Mouse (Mus musculus): Measurements from ENCODE around the gene Oas1a. TPM values are rescaled to one million over a fixed set of nuclear protein-coding genes. Genes with fewer than 3 reads are reported as not detected.
"Not testable (repeated sequence)": the region's sequence is repeated elsewhere in the genome, so short reads cannot be mapped to it uniquely, and the experiment has no call there.

Gene Oas1a
- polyA plus RNA-seq, 1 experiment = not detected

DNA sequence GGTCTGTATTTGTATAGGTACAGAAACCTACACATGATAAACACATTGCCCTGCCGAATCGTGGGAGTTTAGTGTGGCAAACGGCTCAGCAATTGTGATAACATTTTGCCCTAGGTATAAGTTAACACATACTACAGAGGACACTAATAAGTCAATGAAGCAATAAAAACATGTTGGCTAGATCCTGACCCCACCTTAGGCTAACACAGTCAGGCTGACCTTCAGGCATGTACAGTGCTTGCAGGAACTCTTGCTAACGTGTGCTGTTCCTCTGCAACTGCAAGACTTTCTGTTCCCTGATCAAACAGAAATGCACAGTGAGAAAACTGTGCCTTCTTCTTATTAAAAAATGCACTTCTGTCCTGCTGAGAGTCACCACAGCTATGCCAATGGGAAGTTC is 16.6 kb upstream of the Oas1a start:
- no peaks in the 10 kb centered on the region for H3K9me3 ChIP-seq (ENCODE audit: control insufficient read depth, low read length)
- H3K4me3 ChIP-seq (replicated peaks) = no peak overlapping the region
- no peaks in the 10 kb centered on the region for H3K27me3 ChIP-seq (ENCODE audit: control insufficient read depth)
- no peak for TF ChIP-seq GATA1 (IDR thresholded peaks at IDR 0.05; ENCODE audit: low read length)
- TF ChIP-seq TAL1 (IDR thresholded peaks at IDR 0.05; ENCODE audit: low read length) = no peak
- no peaks in the 10 kb centered on the region for H3K36me3 ChIP-seq (ENCODE audit: control insufficient read depth)
- no peaks in the 10 kb centered on the region for H3K4me1 ChIP-seq (ENCODE audit: control insufficient read depth)

DNA sequence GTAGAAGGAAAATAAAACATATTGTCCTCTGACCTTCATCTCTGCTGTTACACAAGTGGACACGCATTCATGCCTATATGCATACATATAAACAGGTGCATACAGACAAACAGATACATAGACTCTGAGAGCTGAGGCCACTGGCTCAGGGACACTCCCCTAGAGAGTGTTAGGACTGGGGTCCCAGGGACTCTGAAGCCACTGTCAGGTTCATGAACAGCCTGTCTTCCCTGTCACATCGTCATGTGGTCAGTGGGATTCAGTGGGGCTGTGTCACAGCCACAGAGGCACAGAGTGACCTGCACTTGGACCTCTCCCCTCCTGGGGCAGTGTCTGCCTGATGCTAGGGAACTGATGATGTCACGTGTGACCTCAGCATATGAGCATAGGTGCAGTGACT is 13.0 kb upstream of the Oas1a start:
- H3K4me3 ChIP-seq (replicated peaks) = no peak overlapping the region
- no peaks in the 10 kb centered on the region for H3K36me3 ChIP-seq (ENCODE audit: control insufficient read depth)
- H3K27me3 ChIP-seq (ENCODE audit: control insufficient read depth) = no peaks in the 10 kb centered on the region
- H3K4me1 ChIP-seq (ENCODE audit: control insufficient read depth) = no peaks in the 10 kb centered on the region
- no peak for TF ChIP-seq GATA1 (IDR thresholded peaks at IDR 0.05; ENCODE audit: low read length)
- TF ChIP-seq TAL1 (IDR thresholded peaks at IDR 0.05; ENCODE audit: low read length) = no peak
- H3K9me3 ChIP-seq (ENCODE audit: control insufficient read depth, low read length) = no peaks in the 10 kb centered on the region

DNA sequence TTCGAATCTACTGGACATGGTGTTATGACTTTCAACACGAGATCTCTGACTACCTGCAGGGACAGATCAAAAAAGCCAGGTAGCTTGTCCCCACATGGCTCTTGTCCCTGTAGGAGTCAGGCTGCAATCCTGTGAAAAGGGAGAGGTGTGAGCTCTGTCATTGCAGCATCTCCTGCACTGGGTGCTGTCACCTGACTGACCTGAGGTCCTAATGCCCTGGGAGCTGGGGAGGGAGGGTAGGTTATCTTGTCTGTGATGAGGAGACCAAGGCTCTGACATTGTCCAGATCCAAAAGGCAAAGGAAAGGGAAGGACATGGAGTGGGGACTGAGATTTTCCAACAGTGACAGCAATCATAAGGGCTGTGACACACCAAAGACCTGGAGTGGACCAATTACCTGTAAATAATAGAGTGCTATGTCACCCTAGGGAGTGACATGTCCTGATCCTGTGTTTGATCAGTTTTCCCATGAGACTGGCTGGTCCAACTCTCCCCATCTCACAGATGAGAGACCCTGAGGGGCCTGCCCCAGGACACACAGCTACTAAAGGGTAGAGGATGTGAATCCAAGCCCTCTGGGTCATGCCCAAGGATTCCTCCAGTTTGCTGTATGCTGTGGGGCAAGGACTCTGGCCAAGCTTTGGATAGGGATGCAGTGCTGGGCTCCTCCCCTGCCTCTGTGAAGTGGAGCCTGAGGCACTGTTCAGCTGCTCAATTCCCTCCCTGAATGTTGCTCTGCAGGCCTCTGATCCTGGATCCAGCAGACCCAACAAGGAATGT is 12.0 kb upstream of the Oas1a start:
- not testable (repeated sequence) for H3K36me3 ChIP-seq (ENCODE audit: control insufficient read depth); H3K9me3 ChIP-seq (ENCODE audit: control insufficient read depth, low read length); H3K4me3 ChIP-seq (replicated peaks); H3K27me3 ChIP-seq (ENCODE audit: control insufficient read depth); H3K4me1 ChIP-seq (ENCODE audit: control insufficient read depth)

DNA sequence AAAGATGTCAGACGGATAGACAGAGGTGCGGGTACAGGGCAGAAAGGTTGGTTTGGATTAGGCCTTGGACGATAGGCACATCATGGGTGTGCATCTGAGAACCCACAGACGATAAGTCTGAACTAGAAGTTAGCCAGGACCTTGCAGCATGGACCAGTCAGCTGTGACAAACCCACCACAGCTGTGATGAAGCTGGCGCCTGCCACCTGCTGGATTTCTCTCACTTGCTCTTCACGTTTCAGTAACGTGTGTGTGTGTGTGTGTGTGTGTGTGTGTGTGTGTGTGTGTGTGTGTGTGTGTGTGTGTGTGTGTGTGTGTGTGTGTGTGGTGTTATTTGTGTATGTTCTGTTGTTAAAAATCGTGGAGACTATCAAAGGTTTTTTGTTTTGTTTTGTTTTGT is 6.9 kb upstream of the Oas1a start, which contains the start of gene Oas1d:
TSS of gene Oas1d (plus strand) at position 333 of the 400 bp plus-strand sequence.
- H3K27me3 ChIP-seq (ENCODE audit: control insufficient read depth); H3K4me1 ChIP-seq (ENCODE audit: control insufficient read depth); H3K9me3 ChIP-seq (ENCODE audit: control insufficient read depth, low read length); H3K4me3 ChIP-seq (replicated peaks); H3K36me3 ChIP-seq (ENCODE audit: control insufficient read depth): not testable (repeated sequence)

DNA sequence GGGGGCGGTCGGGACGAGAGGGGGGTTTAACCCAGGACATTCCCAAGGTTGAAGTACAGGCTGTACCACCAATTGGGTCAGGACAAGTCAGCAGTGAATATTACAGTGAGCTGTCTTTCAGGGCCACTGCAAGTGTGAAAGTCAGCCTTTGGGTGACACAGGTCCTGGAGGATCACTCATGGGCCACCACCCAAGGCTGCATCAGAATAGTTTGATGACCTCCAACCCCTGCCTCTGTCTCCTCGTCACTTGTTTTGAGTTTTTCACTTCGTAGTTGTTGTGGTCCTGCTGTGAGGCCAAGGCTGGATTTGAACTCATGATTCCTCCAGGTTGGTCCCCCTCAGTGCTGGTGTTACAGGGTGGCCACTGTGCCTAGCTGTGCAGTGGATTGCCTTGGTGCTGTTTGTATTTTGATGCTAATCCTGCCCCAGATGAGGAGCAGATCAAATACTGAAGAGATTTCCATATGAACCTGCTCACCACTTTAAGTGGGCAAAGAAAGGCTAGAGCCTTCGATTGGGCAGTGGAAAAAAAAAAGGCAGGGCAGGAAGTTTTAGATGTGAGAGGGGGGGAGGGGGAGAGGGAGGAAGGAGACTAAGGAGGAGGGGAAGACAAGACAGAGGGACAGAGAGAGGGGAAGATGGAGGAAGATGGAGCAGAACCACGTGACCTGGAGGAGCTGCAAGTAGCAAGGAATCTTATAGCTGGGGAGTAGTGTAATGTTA is 1.0 kb upstream of the Oas1a start:
- Histone ChIP-seq H3K4me1 (ENCODE audit: control insufficient read depth) (no peaks in the 10 kb centered on the region), H3K27me3 (ENCODE audit: control insufficient read depth) (no peaks in the 10 kb centered on the region), H3K36me3 (ENCODE audit: control insufficient read depth) (no peaks in the 10 kb centered on the region), H3K4me3 (replicated peaks) (no peak overlapping the region), H3K9me3 (ENCODE audit: control insufficient read depth, low read length) (no peaks in the 10 kb centered on the region)
- TF ChIP-seq GATA1 (IDR thresholded peaks at IDR 0.05; ENCODE audit: low read length) (no peak), TAL1 (IDR thresholded peaks at IDR 0.05; ENCODE audit: low read length) (no peak)

DNA sequence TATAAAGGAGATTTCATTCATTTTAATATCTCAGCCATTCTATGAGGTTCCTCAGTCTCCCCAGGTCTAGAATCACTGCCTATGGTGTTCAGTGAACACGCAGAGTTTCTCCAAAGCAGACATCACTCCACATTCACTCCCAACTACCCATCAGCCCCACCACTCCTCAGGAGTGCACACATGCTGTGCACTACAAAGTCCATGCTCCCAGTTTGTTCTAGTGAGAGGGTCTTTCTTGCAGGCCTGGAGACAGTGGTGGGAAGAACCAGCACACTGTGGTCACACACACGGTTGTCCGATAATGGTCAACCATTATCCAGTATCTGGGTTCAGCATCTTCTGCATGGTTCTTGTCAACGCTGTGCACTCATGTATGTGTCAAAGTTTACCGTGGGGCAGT is 5.3 kb downstream of the Oas1a start:
- Histone ChIP-seq H3K9me3 (ENCODE audit: control insufficient read depth, low read length) (no peaks in the 10 kb centered on the region), H3K36me3 (ENCODE audit: control insufficient read depth) (no peaks in the 10 kb centered on the region)
- TF ChIP-seq GATA1 (IDR thresholded peaks at IDR 0.05; ENCODE audit: low read length) (no peak), TAL1 (IDR thresholded peaks at IDR 0.05; ENCODE audit: low read length) (no peak)

DNA sequence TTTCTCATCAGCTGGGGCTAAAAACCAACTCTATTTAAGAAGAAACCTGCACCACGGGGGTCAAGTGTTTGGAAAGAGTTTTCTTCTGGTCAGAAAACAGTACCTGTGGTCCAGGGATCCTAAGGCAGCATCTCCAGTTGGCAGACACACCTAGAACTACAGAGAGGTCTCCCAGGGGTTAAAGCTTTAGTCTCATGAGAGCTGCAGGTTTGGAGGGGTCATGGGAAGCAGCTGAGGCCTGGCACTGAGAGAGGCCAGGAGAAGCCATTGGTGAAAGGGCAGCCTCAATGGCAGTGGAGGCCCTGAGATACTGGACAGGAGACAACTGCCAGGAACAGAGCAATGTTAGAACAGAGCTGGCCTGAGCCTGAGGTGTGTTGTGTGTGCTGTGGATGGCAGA is 6.7 kb downstream of the Oas1a start:
- H3K4me3 ChIP-seq (replicated peaks) = no peak overlapping the region
- TF ChIP-seq GATA1 (IDR thresholded peaks at IDR 0.05; ENCODE audit: low read length) (no peak), TAL1 (IDR thresholded peaks at IDR 0.05; ENCODE audit: low read length) (no peak)
- no peaks in the 10 kb centered on the region for H3K36me3 ChIP-seq (ENCODE audit: control insufficient read depth)
- H3K27me3 ChIP-seq (ENCODE audit: control insufficient read depth) = no peaks in the 10 kb centered on the region
- no peaks in the 10 kb centered on the region for H3K4me1 ChIP-seq (ENCODE audit: control insufficient read depth)
- H3K9me3 ChIP-seq (ENCODE audit: control insufficient read depth, low read length) = no peaks in the 10 kb centered on the region

More for the DNA sequence above, 5.3 kb downstream of the Oas1a start:
- Histone ChIP-seq H3K4me3 (replicated peaks) (no peak overlapping the region), H3K4me1 (ENCODE audit: control insufficient read depth) (no peaks in the 10 kb centered on the region), H3K27me3 (ENCODE audit: control insufficient read depth) (no peaks in the 10 kb centered on the region)

DNA sequence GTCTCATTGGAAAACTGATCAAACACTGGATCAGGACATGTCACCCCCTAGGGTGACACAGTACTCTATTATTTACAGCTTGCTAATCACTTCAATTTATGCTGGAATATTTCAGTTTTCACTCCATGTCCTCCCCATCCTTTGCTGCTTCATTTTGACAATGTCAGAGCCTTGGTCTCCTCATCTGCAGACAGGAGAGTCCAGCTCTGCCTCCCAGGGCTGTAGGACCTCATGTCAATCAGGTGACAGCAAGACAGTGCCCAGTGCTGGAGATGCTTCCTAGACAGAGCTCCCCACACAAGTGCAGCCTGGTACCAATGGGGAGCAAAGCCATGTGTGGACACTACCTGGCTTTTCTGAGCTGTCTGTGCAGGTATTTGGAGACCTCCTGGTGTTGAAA is 8.6 kb downstream of the Oas1a start:
- Histone ChIP-seq H3K4me1 (ENCODE audit: control insufficient read depth) (no peaks in the 10 kb centered on the region), H3K9me3 (ENCODE audit: control insufficient read depth, low read length) (no peaks in the 10 kb centered on the region), H3K27me3 (ENCODE audit: control insufficient read depth) (no peaks in the 10 kb centered on the region), H3K4me3 (replicated peaks) (no peak overlapping the region), H3K36me3 (ENCODE audit: control insufficient read depth) (no peaks in the 10 kb centered on the region)
- no peak for TF ChIP-seq TAL1 (IDR thresholded peaks at IDR 0.05; ENCODE audit: low read length)
- no peak for TF ChIP-seq GATA1 (IDR thresholded peaks at IDR 0.05; ENCODE audit: low read length)

DNA sequence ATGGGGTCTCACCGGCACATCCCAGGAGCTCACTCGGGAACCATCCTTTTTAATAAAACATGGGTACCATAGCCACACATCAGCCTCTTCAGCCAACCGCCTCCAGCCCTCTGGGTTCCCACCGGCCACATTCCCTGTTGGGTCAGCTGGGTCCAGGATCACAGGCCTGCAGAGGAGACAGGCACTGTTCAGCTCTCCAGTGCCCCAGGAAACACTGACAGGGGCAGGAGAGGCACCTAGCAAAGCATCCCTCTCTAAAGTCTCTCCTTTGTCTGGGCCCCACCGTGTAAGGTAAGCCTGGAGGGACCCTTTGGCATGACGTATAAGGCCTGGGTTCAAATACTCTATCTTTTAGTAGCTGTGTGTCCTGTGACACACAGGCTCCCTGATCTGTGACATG is 9.0 kb downstream of the Oas1a start:
- no peak overlapping the region for H3K4me3 ChIP-seq (replicated peaks)
- TF ChIP-seq TAL1 (IDR thresholded peaks at IDR 0.05; ENCODE audit: low read length) (no peak), GATA1 (IDR thresholded peaks at IDR 0.05; ENCODE audit: low read length) (no peak)
- H3K9me3 ChIP-seq (ENCODE audit: control insufficient read depth, low read length) = no peaks in the 10 kb centered on the region
- H3K36me3 ChIP-seq (ENCODE audit: control insufficient read depth) = no peaks in the 10 kb centered on the region
- H3K4me1 ChIP-seq (ENCODE audit: control insufficient read depth) = no peaks in the 10 kb centered on the region
- no peaks in the 10 kb centered on the region for H3K27me3 ChIP-seq (ENCODE audit: control insufficient read depth)

Measured in erythroblast, embryonic 14.5 days (primary cell).